Mouse (Mus musculus) erythroblast, embryonic 14.5 days (primary cell): ENCODE measurements around the gene Angel1.

Experiments
- GATA1 ChIP-seq: IDR thresholded peaks from 2 replicates; pipeline ENCODE4 v1.6.1; 2012; ENCODE audit warnings: low read length, inconsistent platforms, mixed read lengths
- TAL1 ChIP-seq: IDR thresholded peaks from 3 replicates; pipeline ENCODE4 v1.6.1; 2012; ENCODE audit warnings: low read length, inconsistent platforms, mixed read lengths

DNA sequence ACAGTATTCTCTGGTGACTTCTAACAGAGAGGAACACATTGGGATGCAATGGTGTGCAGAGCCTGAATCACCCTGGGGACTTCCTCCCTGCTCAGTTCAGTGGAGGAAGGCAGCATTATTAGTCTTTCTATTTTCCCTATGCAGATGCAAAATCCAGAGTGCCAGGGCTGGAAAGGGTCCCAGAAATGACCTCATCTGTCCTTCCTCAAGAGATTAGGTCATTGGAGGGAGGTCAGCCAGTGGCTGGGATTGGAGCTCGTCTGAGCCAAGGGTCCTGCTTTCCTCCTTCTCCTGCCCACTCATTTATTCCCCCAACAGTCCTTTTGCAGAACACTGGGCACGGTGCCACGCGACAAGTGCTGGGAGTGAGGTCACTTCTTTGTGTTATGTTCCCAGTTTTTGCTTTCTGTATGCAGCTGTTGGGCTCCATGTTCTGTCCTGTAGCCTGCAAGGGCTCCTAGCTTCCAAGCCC, 73.7 kb downstream of the Angel1 start:
- no peak for TF ChIP-seq GATA1
- TF ChIP-seq TAL1: no peak
